Mouse (Mus musculus) hindbrain, embryonic 10.5 days (tissue): ENCODE measurements around the gene Frk. TPM values are rescaled to one million over a fixed set of nuclear protein-coding genes. Genes with fewer than 3 reads are reported as not detected.
A peak's percentile ranks its signal among the peaks of the same experiment; 100 is the strongest.
"Not testable (repeated sequence)": the region's sequence is repeated elsewhere in the genome, so short reads cannot be mapped to it uniquely, and the experiment has no call there.

Source experiments
- DNase-seq: peaks from one replicate; pipeline ENCODE4 v3.0.0-alpha.2; 2017; ENCODE audit warnings: low spot score
- H3K27ac ChIP-seq: fragments of 300-500 bp; sonication (generic); 2 replicates; pipeline ENCODE4 v1.5.1; 2016; ENCODE audit warnings: mild to moderate bottlenecking, moderate library complexity
- H3K27me3 ChIP-seq: fragments of 300-500 bp; sonication (generic); 2 replicates; pipeline ENCODE4 v1.6.1; 2016; ENCODE audit warnings: mild to moderate bottlenecking; ENCODE audit not compliant: poor library complexity, insufficient read depth, severe bottlenecking
- H3K36me3 ChIP-seq: fragments of 300-500 bp; sonication (generic); 2 replicates; pipeline ENCODE4 v1.6.1; 2016; ENCODE audit warnings: mild to moderate bottlenecking, moderate library complexity
- H3K4me1 ChIP-seq: fragments of 300-500 bp; sonication (generic); replicated peaks from 2 replicates; pipeline ENCODE4 v1.6.1; 2016; ENCODE audit warnings: mild to moderate bottlenecking
- H3K4me3 ChIP-seq: fragments of 300-500 bp; sonication (generic); 2 replicates; pipeline ENCODE4 v1.5.1; 2016; ENCODE audit warnings: mild to moderate bottlenecking, moderate library complexity
- H3K9me3 ChIP-seq: fragments of 300-500 bp; sonication (generic); 2 replicates; pipeline ENCODE4 v1.6.1; 2016; ENCODE audit warnings: mild to moderate bottlenecking, moderate library complexity
- WGBS: fragments of 180-500 bp; shearing (Covaris S2); methylation state at CpG from one replicate; pipeline ENCODE4 v1.1.7; 2016; 5-methylcytosine and 5-hydroxymethylcytosine counted together
- polyA plus RNA-seq: library from polyadenylated mRNA; unstranded; fragments of >200 nt; fragmentation: Nextera tagmentation; extraction: Ambion mirVana; gene quantifications from 2 replicates; pipeline ENCODE4 v1.2.1, GENCODE M21; 2016

Frk gene
- polyA plus RNA-seq, result 2.7 and 3.4 TPM in 2 replicates

- H3K4me1 ChIP-seq, result peaks cover 10% of the 10 kb centered on the region
- H3K27me3 ChIP-seq, result no peaks in the 10 kb centered on the region
- DNase-seq, result peak; percentile 22
- H3K9me3 ChIP-seq, result no peaks in the 10 kb centered on the region
- H3K4me3 ChIP-seq, result peak within 1 kb of the TSS; percentile 22
- 49% methylated on average over 11 of the region's 11 CpGs for WGBS
- H3K27ac ChIP-seq, result peak within 1 kb of the TSS; percentile 37
- H3K36me3 ChIP-seq, result no peaks in the 10 kb centered on the region
Measured at GRCm38 (mm10) chr10:34483297-34484013, at the start of gene Frk. Gene Frk (plus strand): TSS chr10:34483399.

- H3K4me3 ChIP-seq, H3K27ac ChIP-seq, H3K27me3 ChIP-seq, H3K9me3 ChIP-seq, H3K36me3 ChIP-seq, DNase-seq, H3K4me1 ChIP-seq: not testable (repeated sequence)
- 89% methylated on average over 9 of the region's 14 CpGs for WGBS
Measured at GRCm38 (mm10) chr10:34434191-34434590, 49.0 kb upstream of the Frk start.

GRCm38 (mm10) chr10:34449469-34449868 is 33.7 kb upstream of the Frk start:
- Histone ChIP-seq H3K27me3 (no peaks in the 10 kb centered on the region), H3K9me3 (no peaks in the 10 kb centered on the region), H3K27ac (no peak overlapping the region), H3K4me3 (no peak overlapping the region), H3K36me3 (no peaks in the 10 kb centered on the region), H3K4me1 (no peaks in the 10 kb centered on the region)
- DNase-seq, result no peak
- 78% methylated on average over 1 of the region's 1 CpGs for WGBS

DNA sequence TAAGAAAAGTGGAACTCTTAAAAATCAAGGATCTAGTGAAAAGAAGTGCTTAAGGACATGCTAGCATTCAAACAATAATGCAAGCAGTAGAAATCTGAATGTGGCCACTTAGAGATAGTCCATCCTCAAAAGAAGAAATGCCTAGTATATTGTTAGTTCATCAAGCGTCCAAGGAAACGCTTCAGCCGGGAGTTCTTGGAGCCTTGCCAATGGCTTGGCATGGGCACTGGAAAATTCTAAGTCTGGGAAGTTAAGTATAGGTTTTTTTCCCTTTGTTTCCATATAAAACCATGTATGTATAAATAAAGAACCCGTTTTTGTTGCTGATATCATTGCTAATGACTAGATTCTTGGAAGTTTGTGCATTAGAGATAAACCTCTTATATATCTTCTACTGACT is 21.7 kb upstream of the Frk start:
- Histone ChIP-seq H3K9me3 (0 out of 2 replicates have a peak, but pooled peaks cover 3% of the 10 kb centered on the region), H3K4me1 (no peaks in the 10 kb centered on the region), H3K27ac (no peak overlapping the region), H3K36me3 (no peaks in the 10 kb centered on the region), H3K27me3 (no peaks in the 10 kb centered on the region), H3K4me3 (no peak overlapping the region)
- DNase-seq, result no peak
- WGBS, result 83% methylated on average over 4 of the region's 4 CpGs

DNA sequence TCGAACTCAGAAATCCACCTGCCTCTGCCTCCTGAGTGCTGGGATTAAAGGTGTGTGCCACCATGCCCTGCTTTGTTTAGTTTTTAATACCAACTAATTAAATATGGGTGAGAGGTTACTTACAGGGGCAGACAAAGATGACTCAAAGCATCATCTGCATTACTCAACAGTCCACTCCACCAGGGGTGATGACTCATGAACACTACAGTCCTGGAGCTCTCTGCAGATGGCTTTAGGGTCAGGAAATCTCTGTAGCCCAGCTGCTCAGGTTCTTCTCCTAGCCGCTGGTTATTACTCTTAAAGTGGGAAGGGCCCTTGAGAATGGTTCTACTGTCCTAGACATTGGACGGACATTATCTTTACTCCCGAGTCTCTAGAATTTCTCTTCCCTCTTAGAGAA is 18.9 kb upstream of the Frk start:
- Histone ChIP-seq H3K27ac (no peak overlapping the region), H3K9me3 (no peaks in the 10 kb centered on the region), H3K4me1 (no peaks in the 10 kb centered on the region), H3K27me3 (no peaks in the 10 kb centered on the region), H3K36me3 (no peaks in the 10 kb centered on the region), H3K4me3 (no peak overlapping the region)
- WGBS, result 91% methylated on average over 4 of the region's 4 CpGs
- DNase-seq, result no peak

DNA sequence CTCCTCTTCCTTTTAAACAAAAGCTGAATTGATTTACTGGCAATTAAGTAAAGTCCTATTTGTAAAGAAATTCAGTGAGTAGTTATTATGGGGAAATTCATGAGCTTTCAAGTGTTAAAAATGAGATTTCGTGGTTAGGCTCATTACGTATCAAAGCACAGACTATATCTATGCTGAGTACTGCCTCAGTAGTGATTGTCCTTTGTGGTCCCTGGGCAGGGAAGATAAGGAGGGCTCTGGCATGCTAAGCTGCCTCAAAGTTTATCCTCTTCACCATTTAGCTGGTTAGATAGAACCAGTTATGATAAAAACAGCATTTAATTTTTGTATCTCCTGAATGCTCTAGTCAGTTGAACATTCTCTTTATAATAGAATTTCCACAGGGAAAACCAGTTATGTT is 14.2 kb upstream of the Frk start:
- WGBS, result 52% methylated on average over 2 of the region's 2 CpGs
- Histone ChIP-seq H3K9me3 (no peaks in the 10 kb centered on the region), H3K4me1 (no peaks in the 10 kb centered on the region), H3K36me3 (no peaks in the 10 kb centered on the region), H3K27ac (no peak overlapping the region), H3K4me3 (no peak overlapping the region), H3K27me3 (no peaks in the 10 kb centered on the region)
- DNase-seq, result no peak

GRCm38 (mm10) chr10:34479942-34480455 is 3.2 kb upstream of the Frk start:
- no peak overlapping the region for H3K4me3 ChIP-seq
- no peaks in the 10 kb centered on the region for H3K27me3 ChIP-seq
- 84% methylated on average over 4 of the region's 4 CpGs for WGBS
- no peak overlapping the region for H3K27ac ChIP-seq
- H3K9me3 ChIP-seq, result no peaks in the 10 kb centered on the region
- peaks cover 10% of the 10 kb centered on the region for H3K4me1 ChIP-seq
- H3K36me3 ChIP-seq, result no peaks in the 10 kb centered on the region
- no peak for DNase-seq

GRCm38 (mm10) chr10:34484014-34484411 is 814 bp downstream of the Frk start:
- Histone ChIP-seq H3K4me1 (peaks cover 10% of the 10 kb centered on the region), H3K4me3 (peak overlapping the region; percentile 22), H3K27me3 (no peaks in the 10 kb centered on the region), H3K36me3 (no peaks in the 10 kb centered on the region), H3K27ac (peak overlapping the region; percentile 37), H3K9me3 (no peaks in the 10 kb centered on the region)
- no peak for DNase-seq
- WGBS, result 78% methylated on average over 14 of the region's 14 CpGs

GRCm38 (mm10) chr10:34485079-34485478 is 1.9 kb downstream of the Frk start:
- H3K36me3 ChIP-seq, result no peaks in the 10 kb centered on the region
- WGBS, result 71% methylated on average over 4 of the region's 4 CpGs
- DNase-seq, result no peak
- peaks cover 10% of the 10 kb centered on the region for H3K4me1 ChIP-seq
- H3K9me3 ChIP-seq, result no peaks in the 10 kb centered on the region
- H3K27ac ChIP-seq, result no peak overlapping the region
- no peaks in the 10 kb centered on the region for H3K27me3 ChIP-seq
- no peak overlapping the region for H3K4me3 ChIP-seq

DNA sequence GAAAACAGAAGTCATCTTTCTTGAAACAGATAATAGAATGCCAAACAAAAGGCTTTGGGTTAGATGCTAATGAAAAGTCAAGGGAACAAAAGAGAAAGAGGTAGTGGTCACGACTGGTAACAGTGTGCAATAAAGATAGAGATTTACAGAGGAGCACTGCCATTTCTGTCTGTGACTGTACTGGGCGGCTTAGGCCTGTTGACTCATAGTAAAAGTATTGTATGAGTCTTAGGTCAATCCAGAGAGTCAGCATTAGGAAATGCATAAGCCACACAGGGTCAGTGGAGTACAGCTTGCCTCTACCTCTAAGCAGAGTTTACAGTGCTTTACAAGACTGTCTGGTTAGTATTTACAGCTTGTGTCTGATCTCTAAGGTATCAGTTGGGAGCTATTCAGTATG is 24.6 kb downstream of the Frk start:
- WGBS, result 60% methylated on average over 2 of the region's 2 CpGs
- Histone ChIP-seq H3K27me3 (no peaks in the 10 kb centered on the region), H3K36me3 (no peaks in the 10 kb centered on the region), H3K4me1 (no peaks in the 10 kb centered on the region), H3K9me3 (no peaks in the 10 kb centered on the region), H3K27ac (no peak overlapping the region), H3K4me3 (no peak overlapping the region)
- no peak for DNase-seq

- 70% methylated on average over 1 of the region's 1 CpGs for WGBS
- no peak overlapping the region for H3K4me3 ChIP-seq
- no peak overlapping the region for H3K27ac ChIP-seq
Measured at GRCm38 (mm10) chr10:34508593-34508992, 25.4 kb downstream of the Frk start.

GRCm38 (mm10) chr10:34509256-34509655 is 26.1 kb downstream of the Frk start:
- Histone ChIP-seq H3K4me1 (no peaks in the 10 kb centered on the region), H3K27ac (no peak overlapping the region), H3K9me3 (no peaks in the 10 kb centered on the region), H3K36me3 (no peaks in the 10 kb centered on the region), H3K4me3 (no peak overlapping the region), H3K27me3 (no peaks in the 10 kb centered on the region)
- no peak for DNase-seq
- 95% methylated on average over 2 of the region's 2 CpGs for WGBS

More at GRCm38 (mm10) chr10:34508593-34508992, 25.4 kb downstream of the Frk start:
- H3K36me3 ChIP-seq, result no peaks in the 10 kb centered on the region
- no peaks in the 10 kb centered on the region for H3K27me3 ChIP-seq
- no peaks in the 10 kb centered on the region for H3K9me3 ChIP-seq
- no peak for DNase-seq
- H3K4me1 ChIP-seq, result no peaks in the 10 kb centered on the region

GRCm38 (mm10) chr10:34511192-34511591 is 28.0 kb downstream of the Frk start:
- no peak for DNase-seq
- no peak overlapping the region for H3K27ac ChIP-seq
- 81% methylated on average over 3 of the region's 3 CpGs for WGBS
- no peaks in the 10 kb centered on the region for H3K27me3 ChIP-seq
- H3K4me1 ChIP-seq, result no peaks in the 10 kb centered on the region
- no peak overlapping the region for H3K4me3 ChIP-seq
- no peaks in the 10 kb centered on the region for H3K9me3 ChIP-seq
- H3K36me3 ChIP-seq, result no peaks in the 10 kb centered on the region
